Mouse (Mus musculus) hindlimb bud, embryonic 11.5 days (tissue): Measurements from ENCODE around the gene Vmn2r42.
"Not testable (repeated sequence)": the region's sequence is repeated elsewhere in the genome, so short reads cannot be mapped to it uniquely, and the experiment has no call there.

ENCODE experiments used
- DNase-seq: peaks from one replicate; pipeline ENCODE4 v3.0.0-alpha.2; 2012; ENCODE audit warnings: low read depth, low spot score; ENCODE audit errors: extremely low spot score

The Vmn2r42 gene

DNA sequence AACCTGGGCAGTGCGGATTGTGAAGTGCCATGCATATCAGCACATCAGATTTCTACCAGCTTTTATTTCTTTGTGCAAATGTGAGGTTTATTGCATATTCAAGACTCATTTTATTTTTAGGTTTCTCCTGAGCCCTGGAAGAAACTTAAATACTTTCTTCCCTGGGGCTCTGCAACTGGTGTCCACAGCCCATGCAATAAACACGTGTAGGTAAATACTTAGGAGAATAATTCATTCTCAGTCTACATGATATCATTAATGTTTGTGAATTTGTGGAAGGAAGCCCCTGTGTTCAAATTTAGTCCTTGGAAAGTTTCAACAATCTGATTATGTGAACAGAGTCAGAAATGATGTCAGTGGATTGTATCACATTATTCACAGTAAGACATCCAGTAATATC, at the start of gene Vmn2r42:
TSS of gene Vmn2r42 (minus strand) at position 101 of the 400 bp plus-strand sequence.
- not testable (repeated sequence) for DNase-seq

GRCm38 (mm10) chr7:8161554-8161953, 38.6 kb downstream of the Vmn2r42 start, which contains the start of gene Vmn2r41:
Vmn2r41 (minus strand) TSS chr7:8161654.
- not testable (repeated sequence) for DNase-seq
